Mouse (Mus musculus): Measurements from ENCODE around the gene Mllt6. TPM values are rescaled to one million over a fixed set of nuclear protein-coding genes. Genes with fewer than 3 reads are reported as not detected.
"Not testable (repeated sequence)": the region's sequence is repeated elsewhere in the genome, so short reads cannot be mapped to it uniquely, and the experiment has no call there.

Mllt6 gene
- polyA plus RNA-seq, 1 experiment from 2014 or later = 3.5 TPM

DNA sequence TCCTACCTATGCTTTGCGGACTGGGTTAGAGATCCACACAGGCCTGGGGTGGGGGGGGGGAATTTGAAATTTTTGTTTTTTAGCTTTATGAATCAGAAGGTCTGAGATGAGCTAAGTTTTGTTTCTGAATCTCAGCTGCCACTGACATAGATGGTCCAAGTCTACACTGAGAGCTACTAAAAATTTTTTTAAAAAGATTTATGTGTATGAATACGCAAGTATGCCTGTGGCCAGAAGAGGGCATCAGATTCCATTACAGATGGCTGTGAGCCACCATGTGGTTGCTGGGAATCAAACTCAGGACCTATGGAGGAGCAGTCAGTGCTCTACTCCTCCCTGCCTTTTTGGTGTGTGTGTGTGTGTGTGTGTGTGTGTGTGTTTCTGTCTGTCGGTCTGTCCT, 51.1 kb downstream of the Mllt6 start:
- H3K9me3 ChIP-seq = no peaks in the 10 kb centered on the region
- no peak overlapping the region for H3K9ac ChIP-seq
- no peak overlapping the region for H3K27ac ChIP-seq (replicated peaks)
- H3K4me2 ChIP-seq = no peak overlapping the region
- 94% methylated on average over 3 of the region's 3 CpGs for WGBS
- no peak overlapping the region for H3K4me3 ChIP-seq
- H3K27me3 ChIP-seq = no peaks in the 10 kb centered on the region
- peaks cover 50% of the 10 kb centered on the region for H3K36me3 ChIP-seq
- H3K4me1 ChIP-seq (replicated peaks) = no peaks in the 10 kb centered on the region
- no peak for ATAC-seq (ENCODE audit: low FRiP score, low read depth)

GRCm38 (mm10) chr11:97714784-97715760, 51.9 kb downstream of the Mllt6 start:
- no peak overlapping the region for H3K27ac ChIP-seq (replicated peaks)
- 90% methylated on average over 14 of the region's 14 CpGs for WGBS
- 0 out of 2 replicates have a peak, but pooled peaks have one; percentile 10 for ATAC-seq (ENCODE audit: low FRiP score, low read depth)
- H3K36me3 ChIP-seq = peaks cover 57% of the 10 kb centered on the region
- no peaks in the 10 kb centered on the region for H3K4me1 ChIP-seq (replicated peaks)
- no peaks in the 10 kb centered on the region for H3K9me3 ChIP-seq
- no peak overlapping the region for H3K4me2 ChIP-seq
- no peaks in the 10 kb centered on the region for H3K27me3 ChIP-seq
- no peak overlapping the region for H3K9ac ChIP-seq
- H3K4me3 ChIP-seq = no peak overlapping the region

GRCm38 (mm10) chr11:97716021-97716420, 52.8 kb downstream of the Mllt6 start:
- 94% methylated on average over 8 of the region's 8 CpGs for WGBS
- no peak overlapping the region for H3K4me2 ChIP-seq
- no peak overlapping the region for H3K9ac ChIP-seq
- no peak overlapping the region for H3K4me3 ChIP-seq
- H3K4me1 ChIP-seq (replicated peaks) = no peaks in the 10 kb centered on the region
- ATAC-seq (ENCODE audit: low FRiP score, low read depth) = no peak
- H3K27me3 ChIP-seq = no peaks in the 10 kb centered on the region
- H3K36me3 ChIP-seq = peaks cover 66% of the 10 kb centered on the region
- no peak overlapping the region for H3K27ac ChIP-seq (replicated peaks)
- H3K9me3 ChIP-seq = no peaks in the 10 kb centered on the region

DNA sequence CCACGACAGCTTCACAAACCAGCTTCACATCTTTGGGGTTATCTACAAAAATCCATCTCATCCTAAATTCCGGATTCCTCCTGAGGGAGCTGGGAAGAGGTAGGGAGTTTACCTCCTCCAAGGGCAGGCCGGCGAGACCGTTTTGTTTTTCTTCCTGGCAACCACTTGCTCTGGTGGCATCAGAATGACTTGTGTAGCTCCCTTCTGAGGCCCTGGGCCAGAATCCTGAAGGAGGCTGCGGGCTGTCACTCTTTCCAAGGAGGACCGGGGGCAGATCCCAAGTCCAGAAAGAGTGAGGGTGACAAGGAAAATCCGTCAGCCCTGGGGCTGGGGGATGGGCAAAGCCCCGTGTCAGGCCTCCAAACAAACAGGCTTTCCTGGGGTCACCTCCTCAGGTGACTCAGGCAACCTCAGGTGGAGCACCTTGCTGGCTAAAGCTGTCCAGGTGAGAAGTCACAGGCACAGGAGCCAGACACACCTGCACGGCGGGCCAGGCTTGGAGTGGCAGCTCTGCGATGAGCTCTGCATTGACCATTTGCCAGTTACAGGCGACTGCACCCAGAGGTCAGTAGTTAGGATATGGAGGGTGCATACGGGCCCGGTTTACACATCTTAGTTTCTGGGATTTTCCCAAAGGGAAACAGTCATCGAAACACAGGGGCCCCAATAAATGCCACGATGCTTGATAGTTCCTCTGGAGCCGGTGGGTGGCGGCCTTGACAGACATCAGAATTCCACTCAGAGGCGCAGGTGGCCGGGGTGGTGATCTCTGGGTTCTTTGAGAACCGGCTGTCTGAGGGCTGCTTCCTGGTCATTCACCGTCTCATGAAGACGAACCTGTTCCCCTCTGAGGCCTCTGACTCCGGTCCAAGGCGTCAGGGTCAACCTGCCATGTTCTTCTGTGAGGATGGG, 54.4 kb downstream of the Mllt6 start:
- Histone ChIP-seq H3K4me1 (replicated peaks) (no peaks in the 10 kb centered on the region), H3K9me3 (no peaks in the 10 kb centered on the region), H3K4me2 (no peak overlapping the region), H3K27me3 (no peaks in the 10 kb centered on the region), H3K9ac (no peak overlapping the region), H3K27ac (replicated peaks) (no peak overlapping the region), H3K4me3 (no peak overlapping the region), H3K36me3 (peaks cover 73% of the 10 kb centered on the region)
- no peak for ATAC-seq (ENCODE audit: low FRiP score, low read depth)
- 90% methylated on average over 26 of the region's 26 CpGs for WGBS

DNA sequence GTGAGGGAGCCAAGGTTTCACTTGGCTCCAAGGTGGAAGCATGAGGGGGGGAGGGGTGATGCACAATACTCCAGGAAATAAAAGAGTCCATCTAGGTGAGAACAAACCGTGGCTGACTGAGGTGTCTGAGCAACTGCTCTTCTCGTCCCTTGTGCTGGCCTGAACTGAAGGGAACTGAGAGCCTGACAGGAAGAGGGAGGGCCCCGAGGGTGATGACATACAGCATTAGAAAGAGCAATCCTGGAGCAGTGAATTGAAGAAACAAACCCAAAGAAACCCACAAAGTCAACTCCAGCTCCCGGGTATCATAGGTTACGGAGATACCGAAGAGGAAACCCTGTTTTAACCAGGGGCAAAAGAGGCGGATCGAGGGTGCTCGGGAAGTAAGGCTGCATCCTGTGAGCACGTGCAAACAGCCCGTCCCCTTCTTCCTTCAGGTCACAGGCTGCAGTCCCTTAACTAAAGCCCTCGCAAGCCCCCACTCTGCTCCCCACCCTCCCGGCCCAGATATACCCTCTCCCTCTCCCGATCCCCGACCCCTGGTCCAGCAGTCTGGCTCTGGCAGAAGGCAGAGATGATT, 55.2 kb downstream of the Mllt6 start:
- Histone ChIP-seq H3K9me3 (no peaks in the 10 kb centered on the region), H3K4me3 (no peak overlapping the region), H3K36me3 (peaks cover 72% of the 10 kb centered on the region), H3K27ac (replicated peaks) (no peak overlapping the region), H3K4me1 (replicated peaks) (no peaks in the 10 kb centered on the region), H3K9ac (no peak overlapping the region), H3K27me3 (no peaks in the 10 kb centered on the region), H3K4me2 (no peak overlapping the region)
- ATAC-seq (ENCODE audit: low FRiP score, low read depth) = no peak
- WGBS = 87% methylated on average over 15 of the region's 15 CpGs

DNA sequence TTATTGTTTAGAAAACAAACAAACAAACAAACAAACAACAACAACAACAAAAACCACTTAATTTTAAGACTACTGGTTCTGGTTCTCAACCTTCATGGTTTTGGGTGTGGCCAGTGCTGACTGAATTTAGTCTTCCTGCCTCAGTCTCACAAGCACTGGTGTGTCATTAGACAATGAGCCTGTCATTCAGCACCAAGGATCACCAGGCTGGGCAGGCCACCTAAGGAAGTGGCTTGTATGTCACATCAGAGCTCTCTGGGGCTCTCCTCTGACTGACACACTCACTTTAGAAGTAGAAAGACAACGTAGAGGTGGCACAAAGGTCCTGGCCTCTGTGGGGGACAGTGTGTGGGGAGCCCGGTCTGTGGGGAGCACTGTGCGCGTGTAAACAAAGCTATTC, 55.8 kb downstream of the Mllt6 start:
- Histone ChIP-seq H3K27me3 (no peaks in the 10 kb centered on the region), H3K9me3 (no peaks in the 10 kb centered on the region), H3K27ac (replicated peaks) (no peak overlapping the region), H3K36me3 (peaks cover 72% of the 10 kb centered on the region), H3K9ac (no peak overlapping the region), H3K4me2 (no peak overlapping the region), H3K4me3 (no peak overlapping the region), H3K4me1 (replicated peaks) (no peaks in the 10 kb centered on the region)
- ATAC-seq (ENCODE audit: low FRiP score, low read depth) = no peak
- 88% methylated on average over 4 of the region's 4 CpGs for WGBS

DNA sequence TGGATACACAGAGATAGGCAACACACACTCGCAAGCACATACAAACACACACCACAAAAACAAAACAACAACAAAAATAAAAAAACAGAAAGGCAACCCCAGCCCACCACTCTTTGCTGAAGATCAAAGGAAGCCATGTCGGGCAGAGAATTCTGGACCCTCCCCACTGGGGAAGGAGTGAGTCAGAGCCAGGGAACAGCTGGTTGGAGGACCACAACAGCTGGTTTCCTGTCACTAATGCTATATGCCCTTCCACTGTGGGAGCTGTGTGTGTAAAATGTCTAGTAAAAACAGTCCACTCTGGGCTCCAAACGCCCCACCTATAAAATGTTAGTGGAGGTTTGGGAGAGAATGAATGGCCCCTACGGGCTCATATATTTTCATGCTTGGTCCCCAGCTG, 58.1 kb downstream of the Mllt6 start:
- H3K36me3 ChIP-seq = peaks cover 90% of the 10 kb centered on the region
- WGBS = 94% methylated on average over 4 of the region's 4 CpGs
- no peaks in the 10 kb centered on the region for H3K9me3 ChIP-seq
- no peak overlapping the region for H3K27ac ChIP-seq (replicated peaks)
- no peaks in the 10 kb centered on the region for H3K4me1 ChIP-seq (replicated peaks)
- no peak for ATAC-seq (ENCODE audit: low FRiP score, low read depth)
- no peaks in the 10 kb centered on the region for H3K27me3 ChIP-seq
- H3K4me2 ChIP-seq = no peak overlapping the region
- no peak overlapping the region for H3K4me3 ChIP-seq
- H3K9ac ChIP-seq = no peak overlapping the region

- WGBS = 89% methylated on average over 7 of the region's 7 CpGs
- Histone ChIP-seq H3K9me3 (no peaks in the 10 kb centered on the region), H3K36me3 (peaks cover 94% of the 10 kb centered on the region), H3K27me3 (no peaks in the 10 kb centered on the region), H3K9ac (no peak overlapping the region), H3K4me3 (no peak overlapping the region), H3K4me1 (replicated peaks) (no peaks in the 10 kb centered on the region), H3K27ac (replicated peaks) (no peak overlapping the region), H3K4me2 (no peak overlapping the region)
- ATAC-seq (ENCODE audit: low FRiP score, low read depth) = no peak
Measured at GRCm38 (mm10) chr11:97723709-97724108, 60.5 kb downstream of the Mllt6 start.

DNA sequence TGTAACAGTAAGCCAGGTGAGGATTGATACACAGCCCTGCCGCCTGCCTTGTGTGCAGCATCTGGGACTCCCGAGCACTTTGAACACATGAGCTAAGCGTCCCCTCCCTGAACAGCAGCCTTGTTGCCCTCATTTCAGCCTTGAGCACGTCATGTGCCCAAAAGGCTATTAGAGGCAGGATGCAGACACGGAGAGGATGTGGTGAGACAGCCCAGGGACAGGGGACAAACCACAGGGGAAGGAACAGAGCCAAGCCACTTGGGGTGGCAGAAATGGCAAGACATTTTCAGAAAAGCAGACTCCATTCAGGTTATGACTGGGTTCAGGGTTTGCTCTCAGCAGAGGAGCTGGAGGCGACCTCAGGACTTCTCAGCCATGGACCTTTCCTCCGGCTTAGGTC, 65.1 kb downstream of the Mllt6 start:
- Histone ChIP-seq H3K4me2 (no peak overlapping the region), H3K4me3 (no peak overlapping the region), H3K9me3 (no peaks in the 10 kb centered on the region), H3K4me1 (replicated peaks) (no peaks in the 10 kb centered on the region), H3K27me3 (no peaks in the 10 kb centered on the region), H3K27ac (replicated peaks) (no peak overlapping the region), H3K36me3 (peaks cover 86% of the 10 kb centered on the region), H3K9ac (no peak overlapping the region)
- WGBS = 88% methylated on average over 7 of the region's 7 CpGs
- ATAC-seq (ENCODE audit: low FRiP score, low read depth) = no peak

DNA sequence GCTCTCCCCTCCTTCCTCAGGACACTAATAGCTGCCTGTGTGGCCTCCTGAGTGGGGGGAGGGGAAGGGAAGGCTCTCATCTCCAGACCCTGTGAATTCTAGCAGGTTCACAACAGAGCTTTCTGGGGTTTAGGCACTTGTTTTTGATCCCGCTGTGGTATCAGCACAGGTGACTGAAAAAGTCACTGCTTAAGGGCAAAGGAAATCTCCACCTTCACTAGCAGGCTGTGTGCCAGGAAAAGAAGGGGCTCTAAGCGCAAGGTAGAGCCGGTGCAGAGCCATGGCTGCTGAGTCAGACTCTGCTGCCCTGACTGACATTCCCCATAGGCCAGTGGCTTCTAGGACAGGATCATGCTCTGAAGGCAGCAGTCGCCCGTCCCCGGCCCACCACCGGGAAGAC, 65.5 kb downstream of the Mllt6 start:
- H3K36me3 ChIP-seq = peaks cover 82% of the 10 kb centered on the region
- H3K27ac ChIP-seq (replicated peaks) = no peak overlapping the region
- WGBS = 88% methylated on average over 7 of the region's 7 CpGs
- ATAC-seq (ENCODE audit: low FRiP score, low read depth) = no peak
- no peaks in the 10 kb centered on the region; the same call in 1 of the 2 replicates for H3K4me1 ChIP-seq (replicated peaks)
- H3K4me2 ChIP-seq = no peak overlapping the region
- H3K27me3 ChIP-seq = no peaks in the 10 kb centered on the region
- H3K9ac ChIP-seq = no peak overlapping the region
- H3K9me3 ChIP-seq = no peaks in the 10 kb centered on the region
- H3K4me3 ChIP-seq = no peak overlapping the region

DNA sequence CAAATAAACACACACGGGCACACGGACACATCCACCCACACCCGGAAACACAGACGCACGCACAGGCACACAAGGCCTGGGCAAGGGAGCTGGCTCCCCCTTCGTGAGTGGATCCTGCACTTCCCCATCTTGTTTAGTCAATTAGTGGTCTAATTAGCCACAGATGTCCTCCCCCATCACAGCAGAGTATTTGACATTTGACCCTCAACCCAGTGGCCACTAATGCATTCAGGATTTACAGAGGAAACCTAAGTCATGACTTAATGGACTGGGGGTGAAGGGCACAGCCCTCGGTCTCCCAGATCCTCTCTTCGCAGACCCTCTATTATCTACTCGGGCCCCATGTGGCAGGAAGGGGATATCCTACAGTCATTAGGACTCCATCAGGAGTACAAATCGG, 70.5 kb downstream of the Mllt6 start:
- Histone ChIP-seq H3K27ac (replicated peaks) (no peak overlapping the region), H3K27me3 (no peaks in the 10 kb centered on the region), H3K9me3 (no peaks in the 10 kb centered on the region), H3K4me1 (replicated peaks) (peaks cover 12% of the 10 kb centered on the region; the same call in 1 of the 2 replicates), H3K9ac (no peak overlapping the region), H3K4me2 (no peak overlapping the region), H3K4me3 (no peak overlapping the region), H3K36me3 (peaks cover 36% of the 10 kb centered on the region)
- no peak for ATAC-seq (ENCODE audit: low FRiP score, low read depth)
- WGBS = 61% methylated on average over 10 of the region's 10 CpGs

DNA sequence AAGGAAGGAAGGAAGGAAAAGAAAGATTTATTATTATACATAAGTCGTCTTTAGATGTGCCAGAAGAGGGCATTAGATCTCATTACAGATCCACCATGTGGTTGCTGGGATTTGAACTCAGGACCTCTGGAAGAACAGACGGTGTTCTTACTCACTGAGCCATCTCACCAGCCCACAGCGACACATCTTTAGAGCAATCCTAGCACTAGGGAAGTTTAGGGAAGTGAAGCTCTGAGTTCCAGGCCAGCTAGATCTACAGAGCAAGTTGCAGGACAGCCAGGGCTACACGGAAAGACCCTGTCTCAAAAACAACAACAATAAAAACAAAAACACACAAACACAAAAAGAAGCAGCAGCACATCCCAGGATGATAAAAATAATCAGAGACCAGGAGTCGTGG, 71.6 kb downstream of the Mllt6 start:
- not testable (repeated sequence) for H3K9me3 ChIP-seq; ATAC-seq (ENCODE audit: low FRiP score, low read depth); H3K9ac ChIP-seq; H3K4me2 ChIP-seq; H3K27ac ChIP-seq (replicated peaks); H3K4me3 ChIP-seq; H3K27me3 ChIP-seq
- WGBS = 88% methylated on average over 5 of the region's 5 CpGs
- peaks cover 26% of the 10 kb centered on the region for H3K36me3 ChIP-seq
- H3K4me1 ChIP-seq (replicated peaks) = peaks cover 12% of the 10 kb centered on the region
